Mouse (Mus musculus): ENCODE data around the gene Tmbim7. TPM values are rescaled to one million over a fixed set of nuclear protein-coding genes. Genes with fewer than 3 reads are reported as not detected.

Tmbim7 gene
- polyA plus RNA-seq, 1 experiment from 2014 or later = not detected

DNA sequence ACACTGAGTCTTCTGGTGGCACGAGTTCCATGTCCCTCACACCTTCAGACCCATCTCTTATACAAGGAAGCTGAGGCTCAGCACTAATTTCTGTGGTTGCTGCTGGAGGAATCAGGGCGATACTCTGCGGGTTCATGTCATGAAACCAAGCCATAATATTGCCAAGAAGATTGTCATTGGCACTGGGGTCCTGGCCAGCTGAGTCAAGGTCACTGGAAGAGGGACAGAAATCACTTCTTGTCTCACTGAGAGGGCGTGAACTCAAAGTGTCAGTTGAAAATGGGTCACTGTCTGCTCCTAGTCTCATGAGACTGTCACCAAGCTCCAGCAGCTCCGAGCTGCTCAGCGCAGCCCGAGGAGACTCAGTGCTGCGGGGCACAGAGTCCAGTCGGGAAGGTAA, 42.0 kb downstream of the Tmbim7 start:
- H3K4me2 ChIP-seq (replicated peaks; ENCODE audit: low read depth, low read length) = no peak overlapping the region
- WGBS = 96% methylated on average over 9 of the region's 9 CpGs
- ATAC-seq (ENCODE audit: low FRiP score) (no peak), DNase-seq (ENCODE audit: low spot score) (no peak)
- H3K36me3 ChIP-seq (ENCODE audit: control insufficient read depth, insufficient read depth, low read length) = 0 out of 2 replicates have a peak, but pooled peaks cover 3% of the 10 kb centered on the region
- no peak overlapping the region for H3K4me3 ChIP-seq (ENCODE audit: low read depth, low read length)
- no peaks in the 10 kb centered on the region for H3K9me3 ChIP-seq (ENCODE audit: control insufficient read depth, low read length)
- no peaks in the 10 kb centered on the region for H3K27me3 ChIP-seq (ENCODE audit: control insufficient read depth, insufficient read depth, low read length)
- no peak overlapping the region for H3K27ac ChIP-seq (ENCODE audit: low read depth, low read length)
- no peak overlapping the region for H3K9ac ChIP-seq (ENCODE audit: low read depth, low read length)
- H3K4me1 ChIP-seq (replicated peaks; ENCODE audit: control insufficient read depth, insufficient read depth, low read length) = no peaks in the 10 kb centered on the region

DNA sequence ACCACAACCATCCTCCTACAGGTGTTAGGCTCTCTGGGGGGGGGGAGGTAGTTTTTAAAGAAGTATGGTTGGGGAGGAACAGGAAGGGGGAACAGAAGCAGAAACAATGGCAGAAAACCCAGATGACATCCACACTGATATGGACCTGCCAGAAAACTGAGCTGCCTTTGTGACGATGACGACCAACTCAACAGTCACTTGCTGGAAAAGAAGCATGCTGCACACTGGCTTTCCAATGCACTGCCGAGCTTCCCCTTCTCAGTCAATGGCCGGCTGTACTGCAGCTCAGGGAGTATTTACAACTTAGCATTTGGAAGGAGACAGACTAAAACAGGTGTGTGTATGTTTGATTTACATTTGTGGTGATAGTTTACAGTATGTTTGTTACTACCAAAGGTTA, 44.2 kb downstream of the Tmbim7 start:
- Histone ChIP-seq H3K27me3 (ENCODE audit: control insufficient read depth, insufficient read depth, low read length) (no peaks in the 10 kb centered on the region), H3K27ac (ENCODE audit: low read depth, low read length) (no peak overlapping the region), H3K9ac (ENCODE audit: low read depth, low read length) (no peak overlapping the region), H3K36me3 (ENCODE audit: control insufficient read depth, insufficient read depth, low read length) (0 out of 2 replicates have a peak, but pooled peaks cover 3% of the 10 kb centered on the region), H3K9me3 (ENCODE audit: control insufficient read depth, low read length) (no peaks in the 10 kb centered on the region), H3K4me3 (ENCODE audit: low read depth, low read length) (no peak overlapping the region), H3K4me1 (replicated peaks; ENCODE audit: control insufficient read depth, insufficient read depth, low read length) (no peaks in the 10 kb centered on the region), H3K4me2 (replicated peaks; ENCODE audit: low read depth, low read length) (no peak overlapping the region)
- 93% methylated on average over 4 of the region's 4 CpGs for WGBS
- ATAC-seq (ENCODE audit: low FRiP score) (no peak), DNase-seq (ENCODE audit: low spot score) (no peak)

DNA sequence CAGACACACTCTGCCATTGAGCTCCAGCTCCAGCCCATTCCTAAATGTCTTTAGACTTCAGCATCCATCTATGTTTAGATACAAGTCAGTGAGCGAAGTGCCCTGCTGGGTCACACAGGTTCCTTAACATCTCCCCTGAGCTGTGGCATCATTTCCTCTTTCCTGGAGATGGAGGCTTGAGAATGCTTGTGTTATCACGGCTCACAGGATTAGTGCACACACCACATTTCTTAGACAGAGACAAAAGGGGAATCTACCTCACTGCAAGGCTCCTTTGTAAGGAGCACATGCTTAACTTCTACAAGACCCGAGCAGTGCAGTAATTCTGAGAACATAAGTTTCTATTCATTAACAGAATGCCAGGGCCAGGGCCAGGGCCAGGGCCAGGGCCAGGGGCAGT, 45.0 kb downstream of the Tmbim7 start:
- H3K4me3 ChIP-seq (ENCODE audit: low read depth, low read length) = no peak overlapping the region
- no peak for DNase-seq (ENCODE audit: low spot score)
- no peak overlapping the region for H3K4me2 ChIP-seq (replicated peaks; ENCODE audit: low read depth, low read length)
- H3K27ac ChIP-seq (ENCODE audit: low read depth, low read length) = no peak overlapping the region
- H3K9me3 ChIP-seq (ENCODE audit: control insufficient read depth, low read length) = no peaks in the 10 kb centered on the region
- no peak for ATAC-seq (ENCODE audit: low FRiP score)
- no peaks in the 10 kb centered on the region for H3K27me3 ChIP-seq (ENCODE audit: control insufficient read depth, insufficient read depth, low read length)
- 84% methylated on average over 3 of the region's 3 CpGs for WGBS
- 0 out of 2 replicates have a peak, but pooled peaks cover 3% of the 10 kb centered on the region for H3K36me3 ChIP-seq (ENCODE audit: control insufficient read depth, insufficient read depth, low read length)
- no peaks in the 10 kb centered on the region for H3K4me1 ChIP-seq (replicated peaks; ENCODE audit: control insufficient read depth, insufficient read depth, low read length)
- H3K9ac ChIP-seq (ENCODE audit: low read depth, low read length) = no peak overlapping the region

DNA sequence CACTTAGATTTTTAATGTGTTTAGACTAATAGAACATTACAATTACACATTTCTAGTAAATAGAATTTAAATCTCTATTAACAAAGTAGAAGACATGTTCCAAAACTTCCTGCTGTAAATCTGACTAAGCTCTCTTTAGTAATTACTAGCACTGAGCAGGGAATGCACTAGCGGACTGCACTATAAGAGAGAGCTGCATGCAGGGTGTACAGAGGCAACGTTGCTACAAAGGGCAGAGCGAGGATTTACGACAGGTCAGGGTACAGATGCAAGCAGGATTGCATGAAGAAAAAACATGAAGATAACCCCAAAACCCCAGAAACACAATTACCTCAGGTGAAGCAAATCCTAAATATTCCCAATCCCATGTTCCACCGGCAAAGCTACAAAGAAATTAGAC, 49.0 kb downstream of the Tmbim7 start:
- H3K36me3 ChIP-seq (ENCODE audit: control insufficient read depth, insufficient read depth, low read length) = no peaks in the 10 kb centered on the region

DNA sequence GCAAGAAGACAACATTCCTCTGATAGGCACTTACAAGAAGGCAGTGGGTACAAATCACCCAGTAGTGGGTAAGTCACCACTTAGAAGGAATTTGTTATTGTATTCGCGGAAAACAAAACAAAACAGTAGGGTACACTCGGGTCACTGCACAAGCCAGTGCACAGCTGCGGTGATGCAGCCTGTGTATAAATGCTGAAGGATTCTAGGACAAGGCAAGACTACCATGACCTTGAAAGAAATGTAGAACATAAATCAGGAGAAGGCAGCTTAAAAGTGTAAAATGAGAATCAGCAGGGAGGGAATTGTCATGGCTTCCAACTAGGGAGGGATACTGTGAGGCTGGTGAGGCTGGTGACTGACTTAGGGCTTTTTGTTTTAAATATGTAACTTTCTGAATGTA, 51.2 kb downstream of the Tmbim7 start:
- no peak overlapping the region for H3K4me3 ChIP-seq (ENCODE audit: low read depth, low read length)
- no peak for DNase-seq (ENCODE audit: low spot score)
- H3K27ac ChIP-seq (ENCODE audit: low read depth, low read length) = no peak overlapping the region
- H3K9me3 ChIP-seq (ENCODE audit: control insufficient read depth, low read length) = no peaks in the 10 kb centered on the region
- 82% methylated on average over 4 of the region's 4 CpGs for WGBS
- no peaks in the 10 kb centered on the region for H3K27me3 ChIP-seq (ENCODE audit: control insufficient read depth, insufficient read depth, low read length)
- no peak for ATAC-seq (ENCODE audit: low FRiP score)
- H3K4me1 ChIP-seq (replicated peaks; ENCODE audit: control insufficient read depth, insufficient read depth, low read length) = no peaks in the 10 kb centered on the region
- H3K4me2 ChIP-seq (replicated peaks; ENCODE audit: low read depth, low read length) = no peak overlapping the region
- H3K36me3 ChIP-seq (ENCODE audit: control insufficient read depth, insufficient read depth, low read length) = no peaks in the 10 kb centered on the region
- H3K9ac ChIP-seq (ENCODE audit: low read depth, low read length) = no peak overlapping the region

More for the DNA sequence above, 49.0 kb downstream of the Tmbim7 start:
- ATAC-seq (ENCODE audit: low FRiP score) (no peak), DNase-seq (ENCODE audit: low spot score) (no peak)
- no peaks in the 10 kb centered on the region for H3K27me3 ChIP-seq (ENCODE audit: control insufficient read depth, insufficient read depth, low read length)
- H3K27ac ChIP-seq (ENCODE audit: low read depth, low read length) = no peak overlapping the region
- no peak overlapping the region for H3K4me3 ChIP-seq (ENCODE audit: low read depth, low read length)
- H3K9ac ChIP-seq (ENCODE audit: low read depth, low read length) = no peak overlapping the region
- no peaks in the 10 kb centered on the region for H3K4me1 ChIP-seq (replicated peaks; ENCODE audit: control insufficient read depth, insufficient read depth, low read length)
- H3K4me2 ChIP-seq (replicated peaks; ENCODE audit: low read depth, low read length) = no peak overlapping the region
- WGBS = 96% methylated on average over 5 of the region's 5 CpGs
- no peaks in the 10 kb centered on the region for H3K9me3 ChIP-seq (ENCODE audit: control insufficient read depth, low read length)

DNA sequence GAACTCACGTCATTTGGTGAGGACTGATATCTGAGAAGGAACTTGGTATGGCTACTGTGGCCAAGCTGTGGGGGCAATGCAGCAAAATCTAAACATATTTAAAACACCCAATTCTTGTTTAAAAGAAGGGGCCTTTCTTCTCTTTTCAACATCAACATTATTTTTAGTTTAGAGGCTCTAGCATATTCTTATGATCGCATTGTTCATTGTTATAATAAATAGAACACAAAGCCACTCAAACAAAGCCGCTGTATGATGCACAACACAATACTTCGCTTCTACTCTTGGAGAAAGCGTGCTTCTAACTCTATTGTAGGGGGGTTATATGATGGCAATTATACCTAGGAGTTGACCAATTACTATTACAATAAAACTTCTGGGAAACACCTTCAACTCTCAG, 64.8 kb downstream of the Tmbim7 start:
- Histone ChIP-seq H3K9ac (ENCODE audit: low read depth, low read length) (no peak overlapping the region), H3K27me3 (ENCODE audit: control insufficient read depth, insufficient read depth, low read length) (no peaks in the 10 kb centered on the region), H3K36me3 (ENCODE audit: control insufficient read depth, insufficient read depth, low read length) (no peaks in the 10 kb centered on the region), H3K4me3 (ENCODE audit: low read depth, low read length) (no peak overlapping the region), H3K4me1 (replicated peaks; ENCODE audit: control insufficient read depth, insufficient read depth, low read length) (no peaks in the 10 kb centered on the region), H3K4me2 (replicated peaks; ENCODE audit: low read depth, low read length) (no peak overlapping the region), H3K9me3 (ENCODE audit: control insufficient read depth, low read length) (no peaks in the 10 kb centered on the region), H3K27ac (ENCODE audit: low read depth, low read length) (no peak overlapping the region)
- 97% methylated on average over 5 of the region's 5 CpGs for WGBS
- ATAC-seq (ENCODE audit: low FRiP score) (no peak), DNase-seq (ENCODE audit: low spot score) (no peak)

DNA sequence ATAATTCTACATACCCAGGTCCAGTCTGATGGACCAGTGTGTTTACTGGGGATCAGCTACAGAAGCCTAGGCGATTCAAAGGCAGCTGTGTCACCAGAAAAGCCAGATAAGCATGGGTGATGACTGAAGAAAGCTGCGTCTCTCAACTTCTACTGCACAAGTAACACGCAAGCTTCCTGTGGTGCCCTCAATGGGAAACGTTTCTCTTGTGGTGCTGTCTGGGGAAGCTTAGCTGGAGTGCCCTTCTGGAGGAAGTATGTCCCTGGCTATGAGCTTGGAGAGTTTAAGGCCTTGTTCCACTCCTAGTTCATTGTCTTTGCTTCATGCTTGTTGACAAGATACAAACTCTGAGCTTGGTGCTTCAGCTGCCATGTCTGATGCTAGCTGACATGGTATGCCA, 68.4 kb downstream of the Tmbim7 start:
- Histone ChIP-seq H3K9ac (ENCODE audit: low read depth, low read length) (no peak overlapping the region), H3K27ac (ENCODE audit: low read depth, low read length) (no peak overlapping the region), H3K4me1 (replicated peaks; ENCODE audit: control insufficient read depth, insufficient read depth, low read length) (no peaks in the 10 kb centered on the region), H3K27me3 (ENCODE audit: control insufficient read depth, insufficient read depth, low read length) (no peaks in the 10 kb centered on the region), H3K36me3 (ENCODE audit: control insufficient read depth, insufficient read depth, low read length) (no peaks in the 10 kb centered on the region), H3K4me2 (replicated peaks; ENCODE audit: low read depth, low read length) (no peak overlapping the region), H3K4me3 (ENCODE audit: low read depth, low read length) (no peak overlapping the region), H3K9me3 (ENCODE audit: control insufficient read depth, low read length) (no peaks in the 10 kb centered on the region)
- WGBS = 90% methylated on average over 4 of the region's 4 CpGs
- ATAC-seq (ENCODE audit: low FRiP score) (no peak), DNase-seq (ENCODE audit: low spot score) (no peak)

DNA sequence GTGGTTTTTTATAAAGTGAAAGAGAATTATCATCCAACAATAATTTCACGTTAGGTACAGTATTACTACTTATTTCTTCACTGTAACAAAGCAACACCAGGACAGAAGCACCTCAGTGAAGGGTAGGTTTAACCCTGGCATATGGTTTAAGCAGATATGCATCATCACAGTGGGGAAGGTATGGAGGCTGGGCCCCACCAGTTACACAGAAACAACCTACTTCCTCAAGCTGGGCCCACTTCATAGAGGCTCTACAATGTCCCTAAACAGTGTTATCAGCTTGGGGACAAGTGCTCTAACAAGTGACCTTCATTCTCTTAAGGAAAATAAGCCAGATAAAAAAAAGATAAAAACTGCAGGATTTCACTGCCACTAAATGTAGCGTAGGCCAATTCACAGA, 71.9 kb downstream of the Tmbim7 start:
- H3K36me3 ChIP-seq (ENCODE audit: control insufficient read depth, insufficient read depth, low read length) = no peaks in the 10 kb centered on the region
- H3K27me3 ChIP-seq (ENCODE audit: control insufficient read depth, insufficient read depth, low read length) = no peaks in the 10 kb centered on the region
- H3K4me3 ChIP-seq (ENCODE audit: low read depth, low read length) = no peak overlapping the region
- no peak overlapping the region for H3K4me2 ChIP-seq (replicated peaks; ENCODE audit: low read depth, low read length)
- no peaks in the 10 kb centered on the region for H3K4me1 ChIP-seq (replicated peaks; ENCODE audit: control insufficient read depth, insufficient read depth, low read length)
- H3K9ac ChIP-seq (ENCODE audit: low read depth, low read length) = no peak overlapping the region
- no peaks in the 10 kb centered on the region for H3K9me3 ChIP-seq (ENCODE audit: control insufficient read depth, low read length)
- ATAC-seq (ENCODE audit: low FRiP score) (no peak), DNase-seq (ENCODE audit: low spot score) (no peak)
- 98% methylated on average over 2 of the region's 2 CpGs for WGBS
- no peak overlapping the region for H3K27ac ChIP-seq (ENCODE audit: low read depth, low read length)

DNA sequence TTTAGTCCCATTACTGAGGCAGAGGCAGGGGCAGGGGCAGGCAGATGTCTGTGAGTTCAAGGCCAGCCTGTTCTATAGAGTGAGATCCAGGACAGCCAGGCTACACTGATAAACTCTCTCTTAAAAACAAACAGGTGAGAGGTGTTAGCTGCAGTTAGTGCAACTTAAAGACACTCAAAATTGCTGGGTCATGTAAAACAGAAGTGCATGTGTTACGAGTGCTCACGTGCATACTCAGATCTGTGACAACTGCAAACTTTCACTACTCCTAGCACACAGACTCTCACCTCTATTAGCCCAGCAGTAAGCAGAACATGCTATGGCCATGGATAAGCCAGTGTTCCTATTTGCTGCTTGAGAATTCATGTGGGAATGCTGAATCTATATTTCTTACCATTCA, 72.4 kb downstream of the Tmbim7 start:
- no peak overlapping the region for H3K27ac ChIP-seq (ENCODE audit: low read depth, low read length)
- H3K36me3 ChIP-seq (ENCODE audit: control insufficient read depth, insufficient read depth, low read length) = no peaks in the 10 kb centered on the region
- 88% methylated on average over 2 of the region's 2 CpGs for WGBS
- no peak for ATAC-seq (ENCODE audit: low FRiP score)
- H3K4me2 ChIP-seq (replicated peaks; ENCODE audit: low read depth, low read length) = no peak overlapping the region
- DNase-seq (ENCODE audit: low spot score) = no peak
- no peak overlapping the region for H3K4me3 ChIP-seq (ENCODE audit: low read depth, low read length)
- no peaks in the 10 kb centered on the region for H3K27me3 ChIP-seq (ENCODE audit: control insufficient read depth, insufficient read depth, low read length)
- no peak overlapping the region for H3K9ac ChIP-seq (ENCODE audit: low read depth, low read length)
- no peaks in the 10 kb centered on the region for H3K9me3 ChIP-seq (ENCODE audit: control insufficient read depth, low read length)
- no peaks in the 10 kb centered on the region for H3K4me1 ChIP-seq (replicated peaks; ENCODE audit: control insufficient read depth, insufficient read depth, low read length)
